Mouse (Mus musculus) midbrain, embryonic 16.5 days (tissue): ENCODE results near the gene Oas1e. TPM values are rescaled to one million over a fixed set of nuclear protein-coding genes. Genes with fewer than 3 reads are reported as not detected.
"Not testable (repeated sequence)": the region's sequence is repeated elsewhere in the genome, so short reads cannot be mapped to it uniquely, and the experiment has no call there.

Source experiments
- ATAC-seq: fragments of 200-750 bp; cut with Nextera tagmentation; 2 replicates; pipeline ENCODE4 v1.8.0; 2017; ENCODE audit warnings: moderate TSS enrichment
- H3K27ac ChIP-seq: fragments of 300-500 bp; sonication (generic); 2 replicates; pipeline ENCODE4 v1.5.1; 2014; ENCODE audit warnings: mild to moderate bottlenecking, low read length, mixed read lengths
- H3K27me3 ChIP-seq: fragments of 300-500 bp; sonication (generic); 2 replicates; pipeline ENCODE4 v1.6.1; 2014; ENCODE audit warnings: low read depth, low read length, mixed read lengths; ENCODE audit not compliant: control insufficient read depth, insufficient read depth
- H3K36me3 ChIP-seq: fragments of 300-500 bp; sonication (generic); 2 replicates; pipeline ENCODE4 v1.6.1; 2014; ENCODE audit warnings: mild to moderate bottlenecking, low read length, moderate library complexity, mixed read lengths; ENCODE audit not compliant: control insufficient read depth, insufficient read depth
- H3K4me1 ChIP-seq: fragments of 300-500 bp; sonication (generic); 2 replicates; pipeline ENCODE4 v1.6.1; 2014; ENCODE audit warnings: mild to moderate bottlenecking, low read length, mixed read lengths; ENCODE audit not compliant: control insufficient read depth, insufficient read depth
- H3K4me2 ChIP-seq: fragments of 300-500 bp; sonication (generic); 2 replicates; pipeline ENCODE4 v1.6.1; 2014; ENCODE audit warnings: mild to moderate bottlenecking, low read length, mixed read lengths
- H3K4me3 ChIP-seq: fragments of 300-500 bp; sonication (generic); 2 replicates; pipeline ENCODE4 v1.5.1; 2014; ENCODE audit warnings: low read depth, mild to moderate bottlenecking, low read length, moderate library complexity, mixed read lengths
- H3K9ac ChIP-seq: fragments of 300-500 bp; sonication (generic); 2 replicates; pipeline ENCODE4 v1.6.1; 2014; ENCODE audit warnings: low read depth, low read length, mixed read lengths
- H3K9me3 ChIP-seq: fragments of 300-500 bp; sonication (generic); replicated peaks from 2 replicates; pipeline ENCODE4 v1.6.1; 2014; ENCODE audit warnings: mild to moderate bottlenecking, low read length, mixed read lengths; ENCODE audit not compliant: control insufficient read depth, poor library complexity, severe bottlenecking
- WGBS: fragments of 180-500 bp; shearing (Covaris S2); extraction: QIAGEN DNeasy Blood & Tissue Kit; methylation state at CpG from one replicate; pipeline ENCODE4 v1.1.7; 2014; 5-methylcytosine and 5-hydroxymethylcytosine counted together
- polyA plus RNA-seq: library from polyadenylated mRNA; unstranded; fragments of >200 nt; fragmentation: Nextera tagmentation; extraction: Ambion mirVana; gene quantifications from 2 replicates; pipeline ENCODE4 v1.2.1, GENCODE M21; 2015

Gene Oas1e
- polyA plus RNA-seq, 1 experiment from 2014 or later: 0.72 TPM

DNA sequence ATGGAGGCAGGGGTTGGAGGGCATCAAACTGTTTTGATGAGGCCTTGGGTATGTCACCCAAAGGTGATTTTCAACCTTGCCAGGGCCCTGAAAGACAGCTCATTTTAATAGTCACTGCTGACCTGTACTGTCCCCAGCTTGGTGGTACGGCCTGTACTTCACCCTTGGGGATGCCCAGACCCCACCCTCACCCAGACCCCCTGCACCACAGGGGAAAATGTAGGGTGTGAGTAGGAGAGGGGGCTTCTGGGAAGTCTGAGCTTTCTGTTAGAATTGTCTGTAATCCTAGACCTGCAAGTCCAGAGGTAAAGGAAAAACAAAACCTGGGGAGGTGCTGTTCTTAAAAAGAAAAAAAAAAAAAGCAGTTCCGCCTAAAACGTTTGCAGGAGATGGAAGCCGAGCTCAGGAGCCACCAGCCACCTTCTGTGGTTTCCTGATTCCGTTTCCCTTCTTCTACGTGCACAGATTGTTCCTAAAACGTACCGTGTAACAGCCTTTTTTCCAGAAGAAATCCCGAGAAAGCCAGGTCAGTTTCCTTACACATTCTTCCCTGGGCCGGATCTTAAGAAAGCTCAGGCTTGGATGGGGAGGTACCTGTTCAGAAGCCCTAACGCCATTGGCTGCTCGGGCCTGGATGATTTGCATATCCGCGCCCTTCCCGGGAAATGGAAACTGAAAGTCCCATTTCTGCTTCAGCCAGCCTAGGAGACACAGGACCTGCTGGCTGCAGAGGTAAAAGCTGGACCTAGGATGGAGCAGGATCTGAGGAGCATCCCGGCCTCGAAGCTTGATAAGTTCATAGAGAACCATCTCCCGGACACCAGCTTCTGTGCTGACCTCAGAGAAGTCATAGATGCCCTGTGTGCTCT is 16.9 kb upstream of the Oas1e start, which contains the start of gene Oas1c:
TSS of gene Oas1c (minus strand) at position 564 of the 869 bp plus-strand sequence.
- Histone ChIP-seq H3K27me3 (no peaks in the 10 kb centered on the region), H3K27ac (peak within 1 kb of the TSS; percentile 69), H3K9ac (peak within 1 kb of the TSS; percentile 4; the same call in 1 of the 2 replicates), H3K4me3 (peak within 1 kb of the TSS; percentile 17), H3K36me3 (no peaks in the 10 kb centered on the region), H3K4me2 (peak within 1 kb of the TSS; percentile 40), H3K4me1 (peaks cover 5% of the 10 kb centered on the region), H3K9me3 (no peaks in the 10 kb centered on the region)
- peak; percentile 82 for ATAC-seq
- WGBS: 7% methylated on average over 18 of the region's 18 CpGs

- H3K4me2 ChIP-seq: no peak overlapping the region
- no peaks in the 10 kb centered on the region for H3K27me3 ChIP-seq
- peaks cover 5% of the 10 kb centered on the region for H3K4me1 ChIP-seq
- WGBS: 30% methylated on average over 6 of the region's 6 CpGs
- no peak for ATAC-seq
- H3K4me3 ChIP-seq: no peak overlapping the region
- no peak overlapping the region for H3K27ac ChIP-seq
- no peaks in the 10 kb centered on the region for H3K36me3 ChIP-seq
- H3K9me3 ChIP-seq: 0 out of 2 replicates have a peak, but pooled peaks cover 2% of the 10 kb centered on the region
- no peak overlapping the region for H3K9ac ChIP-seq
These were observed 13.8 kb upstream of the Oas1e start for GRCm38 (mm10) chr5:120809171-120809570.

DNA sequence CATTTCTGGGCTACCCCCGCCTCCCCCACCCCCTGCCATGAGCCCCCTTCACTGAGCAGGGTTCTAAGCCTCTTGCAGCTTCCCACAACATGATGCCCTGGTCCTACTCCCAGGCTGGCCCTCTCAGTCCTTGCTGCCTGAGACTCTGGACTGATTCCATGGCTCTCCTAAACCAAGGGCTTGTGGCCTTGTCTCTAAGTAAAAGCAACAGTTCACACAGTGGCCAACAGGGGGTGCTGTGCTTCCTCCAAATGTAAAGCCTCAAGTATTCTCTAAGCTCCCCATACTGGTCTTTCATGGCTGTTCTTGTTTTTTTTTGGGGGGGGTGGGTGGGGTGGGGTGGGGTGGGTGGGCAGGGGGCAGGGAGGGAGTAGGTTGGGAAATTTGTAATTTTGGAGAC is 11.1 kb upstream of the Oas1e start:
- Histone ChIP-seq H3K4me3 (no peak overlapping the region), H3K27me3 (no peaks in the 10 kb centered on the region), H3K36me3 (no peaks in the 10 kb centered on the region), H3K4me1 (peaks cover 1% of the 10 kb centered on the region; the same call in 1 of the 2 replicates), H3K27ac (no peak overlapping the region), H3K9me3 (0 out of 2 replicates have a peak, but pooled peaks cover 2% of the 10 kb centered on the region), H3K4me2 (no peak overlapping the region), H3K9ac (no peak overlapping the region)
- no peak for ATAC-seq
- 94% methylated on average over 1 of the region's 1 CpGs for WGBS

DNA sequence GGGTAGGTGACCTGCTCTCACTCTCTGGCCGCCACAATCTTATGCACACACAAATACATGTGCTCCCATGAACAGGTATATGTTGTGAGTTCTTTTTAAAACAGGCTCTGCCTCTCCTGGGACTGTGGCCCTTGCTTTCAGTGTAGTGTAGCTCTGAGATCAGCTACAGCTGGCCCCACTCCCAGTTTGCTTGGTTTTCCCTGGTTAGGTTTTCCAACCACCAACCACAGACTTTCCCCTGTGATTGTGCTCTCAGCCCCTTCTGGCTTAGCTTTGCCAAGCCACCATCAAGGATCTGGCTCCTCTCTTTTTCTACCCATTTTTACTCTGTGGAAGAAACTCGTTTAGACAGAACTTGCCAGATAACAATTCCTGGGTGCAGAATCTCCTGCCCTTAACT is 8.3 kb upstream of the Oas1e start:
- Histone ChIP-seq H3K4me2 (no peak overlapping the region), H3K4me3 (no peak overlapping the region), H3K9ac (no peak overlapping the region), H3K36me3 (no peaks in the 10 kb centered on the region), H3K9me3 (0 out of 2 replicates have a peak, but pooled peaks cover 2% of the 10 kb centered on the region), H3K27me3 (no peaks in the 10 kb centered on the region), H3K4me1 (no peaks in the 10 kb centered on the region), H3K27ac (no peak overlapping the region)
- ATAC-seq: no peak
- WGBS: 80% methylated on average over 2 of the region's 2 CpGs

- ATAC-seq, H3K27me3 ChIP-seq, H3K9me3 ChIP-seq, H3K4me3 ChIP-seq, H3K4me2 ChIP-seq, H3K9ac ChIP-seq, H3K4me1 ChIP-seq, H3K36me3 ChIP-seq, H3K27ac ChIP-seq: not testable (repeated sequence)
- WGBS: 64% methylated on average over 2 of the region's 2 CpGs
These were observed 3.6 kb upstream of the Oas1e start for GRCm38 (mm10) chr5:120798943-120799342.

GRCm38 (mm10) chr5:120798147-120798546 is 2.8 kb upstream of the Oas1e start:
- not testable (repeated sequence) for H3K27me3 ChIP-seq, H3K36me3 ChIP-seq, H3K4me2 ChIP-seq, H3K9me3 ChIP-seq, H3K27ac ChIP-seq, ATAC-seq, H3K4me3 ChIP-seq, H3K4me1 ChIP-seq, H3K9ac ChIP-seq
- 83% methylated on average over 5 of the region's 5 CpGs for WGBS

GRCm38 (mm10) chr5:120793043-120793442 is 2.3 kb downstream of the Oas1e start:
- H3K4me1 ChIP-seq: no peaks in the 10 kb centered on the region
- H3K4me3 ChIP-seq: no peak overlapping the region
- no peak overlapping the region for H3K4me2 ChIP-seq
- no peaks in the 10 kb centered on the region for H3K27me3 ChIP-seq
- no peaks in the 10 kb centered on the region for H3K9me3 ChIP-seq
- no peak overlapping the region for H3K27ac ChIP-seq
- no peaks in the 10 kb centered on the region for H3K36me3 ChIP-seq
- H3K9ac ChIP-seq: no peak overlapping the region
- 26% methylated on average over 2 of the region's 2 CpGs for WGBS
- no peak for ATAC-seq

- Histone ChIP-seq H3K9ac (no peak overlapping the region), H3K4me2 (no peak overlapping the region), H3K4me3 (no peak overlapping the region), H3K27me3 (no peaks in the 10 kb centered on the region), H3K9me3 (no peaks in the 10 kb centered on the region), H3K36me3 (no peaks in the 10 kb centered on the region), H3K27ac (no peak overlapping the region), H3K4me1 (no peaks in the 10 kb centered on the region)
- 56% methylated on average over 3 of the region's 3 CpGs for WGBS
- no peak for ATAC-seq
These were observed 8.3 kb downstream of the Oas1e start for GRCm38 (mm10) chr5:120787042-120787441.

- ATAC-seq: no peak
- H3K4me2 ChIP-seq: no peak overlapping the region
These were observed 12.9 kb downstream of the Oas1e start for GRCm38 (mm10) chr5:120782446-120782845.

More at GRCm38 (mm10) chr5:120782446-120782845, 12.9 kb downstream of the Oas1e start:
- H3K9me3 ChIP-seq: no peaks in the 10 kb centered on the region
- no peak overlapping the region for H3K27ac ChIP-seq
- H3K4me1 ChIP-seq: no peaks in the 10 kb centered on the region
- H3K27me3 ChIP-seq: no peaks in the 10 kb centered on the region
- no peak overlapping the region for H3K4me3 ChIP-seq
- WGBS: 76% methylated on average over 2 of the region's 2 CpGs
- no peaks in the 10 kb centered on the region for H3K36me3 ChIP-seq
- no peak overlapping the region for H3K9ac ChIP-seq
